Comparison of ENCODE assay signal across 10 mouse cellular contexts in the genomic region with DNA sequence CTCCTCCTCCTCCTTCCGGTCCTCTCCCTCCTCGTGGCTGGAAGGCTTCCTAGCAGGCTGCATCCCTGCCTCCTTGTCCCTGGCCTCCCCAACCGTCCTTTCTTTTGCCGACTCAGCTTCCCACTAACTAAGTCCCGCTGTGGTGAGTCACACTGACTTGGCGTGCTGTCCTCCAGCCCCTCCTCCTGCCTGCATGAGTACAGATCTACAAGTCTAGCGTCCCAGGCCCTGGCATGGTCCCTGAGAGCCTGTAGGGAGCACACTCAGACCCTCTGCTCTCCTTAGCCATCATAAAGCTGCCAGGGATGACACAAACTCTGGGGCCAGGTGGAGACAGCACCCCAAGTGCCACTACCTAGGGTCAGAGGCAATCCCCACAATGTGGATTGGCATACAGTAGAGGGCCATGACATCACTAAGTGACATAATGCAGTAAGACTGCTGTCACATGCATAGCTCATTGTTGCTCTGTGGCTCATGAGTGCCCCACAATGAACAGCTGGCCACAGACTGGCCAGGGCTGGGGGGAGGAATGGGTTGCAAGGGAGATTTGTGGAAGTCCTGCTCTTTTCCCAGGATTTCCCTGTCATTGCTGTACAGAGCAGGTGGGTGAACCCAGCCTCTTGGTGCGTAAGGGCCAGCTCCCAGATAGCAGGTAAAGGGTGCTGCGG. TPM values are rescaled to one million over a fixed set of nuclear protein-coding genes. Genes with fewer than 3 reads are reported as not detected.
A peak's percentile ranks its signal among the peaks of the same experiment; 100 is the strongest.
DNase-seq lines count a peak whose midpoint lies in the region; ATAC-seq and TF ChIP-seq lines count a peak whose summit lies in the region.
"Had no signal": no experiment of that assay in that cellular context is flagged by ENCODE, and none has a peak within 500 bp of the region (broad histone marks: within the 10 kb centered on the region; RNA-seq: fewer than 3 reads in every experiment).

No protein-coding gene starts in this region.

- no peak for TF ChIP-seq CTCF in kidney, adult 2 months (conservative IDR thresholded peaks at IDR 0.05; ENCODE audit: insufficient read depth, insufficient read length, low read depth, low read length)

- no peak overlapping the region for H3K27ac ChIP-seq in kidney, adult 2 months (ENCODE audit: insufficient read depth, low read depth, low read length)
- no peak overlapping the region for H3K27ac ChIP-seq in kidney, embryonic 14.5 days (ENCODE audit: low read depth, low read length)
- H3K27ac ChIP-seq: lung, embryonic 15.5 days had no signal

- DNase-seq in kidney, adult 2 months = peak; percentile 26
- DNase-seq in kidney, adult 9 months = no peak
- DNase-seq in NIH3T3 (ENCODE audit: low read depth) (peak; percentile 95), MN1 (ENCODE audit: low spot score) (no peak)
- peak; percentile 62 for DNase-seq in gastrocnemius, adult 18-20 months (ENCODE audit: low spot score)
- no peak for DNase-seq in cerebellum, postnatal 36 days
- no peak for DNase-seq in cerebellum, adult 11 months

- H3K4me1 ChIP-seq in kidney, adult 2 months (ENCODE audit: control insufficient read depth, insufficient read depth, low read length) = no peaks in the 10 kb centered on the region
- H3K4me1 ChIP-seq in kidney, embryonic 14.5 days (ENCODE audit: control insufficient read depth, insufficient read depth, low read length) = no peaks in the 10 kb centered on the region
- H3K4me1 ChIP-seq: lung, embryonic 15.5 days had no signal

- no peaks in the 10 kb centered on the region for H3K27me3 ChIP-seq in kidney, adult 2 months (replicated peaks; ENCODE audit: control insufficient read depth, insufficient read depth, low read length)
- no peaks in the 10 kb centered on the region for H3K27me3 ChIP-seq in kidney, embryonic 14.5 days (ENCODE audit: control insufficient read depth, insufficient read depth, low read length)
- H3K27me3 ChIP-seq: lung, embryonic 15.5 days had no signal

- TF ChIP-seq POLR2A in kidney, adult 2 months (IDR thresholded peaks at IDR 0.05; ENCODE audit: low read depth, low read length) = no peak

- no peaks in the 10 kb centered on the region for H3K9me3 ChIP-seq in kidney, embryonic 14.5 days (ENCODE audit: control insufficient read depth, low read length)
- H3K9me3 ChIP-seq: lung, embryonic 15.5 days had no signal

- H3K9ac ChIP-seq in kidney, embryonic 14.5 days (ENCODE audit: low read depth, low read length) = no peak overlapping the region
- H3K9ac ChIP-seq: lung, embryonic 15.5 days had no signal

- no peak overlapping the region for H3K4me2 ChIP-seq in kidney, embryonic 14.5 days (replicated peaks; ENCODE audit: low read depth, low read length)
- H3K4me2 ChIP-seq: lung, embryonic 15.5 days had no signal

- WGBS in kidney, adult 2 months = 50% methylated on average over 9 of the region's 9 CpGs
- WGBS in kidney, embryonic 14.5 days = 70% methylated on average over 9 of the region's 9 CpGs

- no peaks in the 10 kb centered on the region for H3K36me3 ChIP-seq in kidney, adult 2 months (ENCODE audit: control insufficient read depth, insufficient read depth, low read length)
- peaks cover 19% of the 10 kb centered on the region; the same call in 1 of the 2 replicates for H3K36me3 ChIP-seq in kidney, embryonic 14.5 days (ENCODE audit: control insufficient read depth, insufficient read depth, low read length)

- peak; percentile 37; the same call in 1 of the 2 replicates for ATAC-seq in kidney, embryonic 14.5 days (ENCODE audit: low FRiP score, low TSS enrichment)

- no peak overlapping the region for H3K4me3 ChIP-seq in kidney, adult 2 months (ENCODE audit: insufficient read depth, low read depth, low read length)
- no peak overlapping the region for H3K4me3 ChIP-seq in kidney, embryonic 14.5 days (ENCODE audit: low read length)
- H3K4me3 ChIP-seq: lung, embryonic 15.5 days had no signal

RNA-seq across cellular contexts. Expression of gene Orm1, which starts 28.1 kb away (rescaled TPM):
- polyA plus RNA-seq in kidney, adult 2 months (2012; rRNA removed) = 7.1 and 8.9 TPM in 2 replicates
- 1 to 10 TPM in 1 of 2 experiments, under 1 TPM in 1; 0.62 to 5.0 TPM for total RNA-seq in gastrocnemius, adult 18-20 months (2021)
- not detected in 2 replicates for polyA plus RNA-seq in kidney, embryonic 14.5 days (2014; fragmentation: Nextera tagmentation; extraction: Ambion mirVana)
- polyA plus RNA-seq: lung, embryonic 15.5 days had no signal

RNA-seq across cellular contexts. Expression of gene Orm3, which starts 39.8 kb away (rescaled TPM):
- 0.14 and 0.38 TPM in 2 replicates for polyA plus RNA-seq in kidney, adult 2 months (2012; rRNA removed)
- not detected for total RNA-seq in gastrocnemius, adult 18-20 months (2021)
- polyA plus RNA-seq in kidney, embryonic 14.5 days (2014; fragmentation: Nextera tagmentation; extraction: Ambion mirVana) = not detected in 2 replicates
- total RNA-seq: gastrocnemius, postnatal 4 days had no signal
- polyA plus RNA-seq: lung, embryonic 15.5 days had no signal

RNA-seq across cellular contexts. Expression of gene Orm2, which starts 46.0 kb away (rescaled TPM):
- polyA plus RNA-seq in kidney, adult 2 months (2012; rRNA removed) = 0.16 TPM in 1 of 2 replicates, not detected in the other
- under 1 TPM in 1 of 2 experiments, not detected in 1; 0.47 TPM for total RNA-seq in gastrocnemius, adult 18-20 months (2021)
- not detected in 2 replicates for polyA plus RNA-seq in kidney, embryonic 14.5 days (2014; fragmentation: Nextera tagmentation; extraction: Ambion mirVana)
- total RNA-seq: gastrocnemius, postnatal 4 days had no signal
- polyA plus RNA-seq: lung, embryonic 15.5 days had no signal

Comparison
In these comparisons a context has a peak if more than half of its experiments do, and no peak if none do; other contexts are left out.
1. DNase-seq: peak in kidney, adult 2 months (single experiment), NIH3T3 (single experiment) and gastrocnemius, adult 18-20 months (single experiment); none in kidney, adult 9 months (single experiment), MN1 (single experiment), cerebellum, postnatal 36 days (0 of 2) and cerebellum, adult 11 months (single experiment).